Mouse (Mus musculus) liver, embryonic 14 days (tissue): Measurements from ENCODE around the gene Psrc1. TPM values are rescaled to one million over a fixed set of nuclear protein-coding genes. Genes with fewer than 3 reads are reported as not detected.

ENCODE experiments used
- polyA plus RNA-seq: library from polyadenylated mRNA; depleted of rRNA; stranded (reverse); fragments of >200 nt; gene quantifications from 2 replicates; pipeline ENCODE4 v1.2.3, GENCODE M21; 2012; rRNA removed

The Psrc1 gene
- 20.7 and 20.8 TPM in 2 replicates for polyA plus RNA-seq

DNA sequence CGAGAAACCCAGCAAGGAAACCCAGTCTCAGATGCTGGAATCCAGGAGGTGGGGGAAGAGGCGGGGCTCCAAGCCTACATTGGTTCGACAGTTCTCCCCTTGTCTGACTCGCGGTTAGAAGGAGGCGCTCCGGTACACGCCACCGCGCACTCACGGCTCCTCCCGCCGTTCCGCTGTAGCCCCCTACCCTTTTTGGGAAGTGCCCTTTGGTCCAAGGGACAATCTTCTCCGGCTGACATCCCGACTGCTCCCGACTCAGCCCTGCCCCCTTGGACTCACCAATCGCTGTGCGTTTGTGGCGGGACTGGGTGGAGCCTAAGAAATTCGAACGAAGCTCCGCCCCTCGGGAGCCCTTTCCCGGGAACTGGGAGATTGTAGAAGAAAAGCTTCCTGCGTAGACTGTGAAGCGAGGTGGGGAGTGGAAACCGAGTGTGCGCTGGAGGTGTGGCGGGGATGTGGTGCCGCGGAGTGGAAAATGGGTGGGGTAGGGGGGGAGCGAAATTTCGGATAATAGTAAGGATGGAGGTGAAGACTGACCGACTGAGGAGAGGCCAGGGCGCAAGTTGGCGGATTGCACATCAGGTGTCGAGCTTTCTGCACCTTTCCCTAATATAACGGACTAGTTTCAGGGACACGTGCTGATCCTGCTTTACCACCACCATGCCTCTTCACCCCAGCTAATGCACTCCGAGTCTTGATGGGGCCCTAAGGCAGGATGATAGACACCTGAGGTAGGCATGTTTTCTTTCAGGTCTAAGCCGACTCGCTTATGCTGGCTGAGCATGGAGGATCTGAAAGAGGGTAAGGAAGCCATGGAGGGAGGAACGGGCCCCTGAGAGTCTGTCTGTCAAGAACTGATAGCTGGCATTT, at the start of gene Psrc1:
Gene Psrc1, plus strand, starts transcription at position 355 of the 870 bp plus-strand sequence.

DNA sequence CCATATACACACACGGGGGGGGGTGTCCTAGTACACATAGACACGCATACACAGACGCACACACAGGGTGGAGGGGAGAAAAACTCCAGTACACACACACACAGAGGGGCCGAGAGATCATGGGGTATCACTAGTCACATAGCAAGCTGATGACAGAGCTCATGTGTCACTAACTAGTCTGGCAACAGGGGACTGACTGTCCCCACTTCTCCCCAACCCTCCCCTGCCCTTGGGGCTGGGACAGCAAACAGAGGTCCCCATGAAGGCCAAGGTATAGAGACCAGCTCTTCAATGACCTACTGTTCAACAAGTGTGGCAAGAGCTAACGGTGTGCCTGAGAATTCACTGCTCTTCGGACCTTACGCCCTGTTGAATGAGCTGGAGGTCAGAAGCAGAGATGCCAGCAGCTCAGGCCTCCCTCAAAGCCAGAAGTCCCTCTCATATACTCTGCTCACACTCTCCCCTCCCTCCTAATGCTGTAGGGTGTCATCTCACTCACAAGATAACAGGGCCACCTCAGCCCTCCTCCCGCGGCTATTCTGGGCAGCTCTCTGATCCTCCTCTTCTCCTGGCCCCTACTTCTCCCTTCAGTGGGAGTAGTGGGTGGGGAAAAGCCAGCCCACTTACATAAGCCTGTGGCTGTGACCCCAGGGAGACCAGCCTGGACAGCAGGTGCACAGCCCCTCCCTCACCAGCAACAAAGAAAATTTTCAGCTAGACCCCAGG, 19.2 kb upstream of the Psrc1 start, which contains the start of gene Mybphl:
Gene Mybphl, plus strand, starts transcription at position 642 of the 726 bp plus-strand sequence.

DNA sequence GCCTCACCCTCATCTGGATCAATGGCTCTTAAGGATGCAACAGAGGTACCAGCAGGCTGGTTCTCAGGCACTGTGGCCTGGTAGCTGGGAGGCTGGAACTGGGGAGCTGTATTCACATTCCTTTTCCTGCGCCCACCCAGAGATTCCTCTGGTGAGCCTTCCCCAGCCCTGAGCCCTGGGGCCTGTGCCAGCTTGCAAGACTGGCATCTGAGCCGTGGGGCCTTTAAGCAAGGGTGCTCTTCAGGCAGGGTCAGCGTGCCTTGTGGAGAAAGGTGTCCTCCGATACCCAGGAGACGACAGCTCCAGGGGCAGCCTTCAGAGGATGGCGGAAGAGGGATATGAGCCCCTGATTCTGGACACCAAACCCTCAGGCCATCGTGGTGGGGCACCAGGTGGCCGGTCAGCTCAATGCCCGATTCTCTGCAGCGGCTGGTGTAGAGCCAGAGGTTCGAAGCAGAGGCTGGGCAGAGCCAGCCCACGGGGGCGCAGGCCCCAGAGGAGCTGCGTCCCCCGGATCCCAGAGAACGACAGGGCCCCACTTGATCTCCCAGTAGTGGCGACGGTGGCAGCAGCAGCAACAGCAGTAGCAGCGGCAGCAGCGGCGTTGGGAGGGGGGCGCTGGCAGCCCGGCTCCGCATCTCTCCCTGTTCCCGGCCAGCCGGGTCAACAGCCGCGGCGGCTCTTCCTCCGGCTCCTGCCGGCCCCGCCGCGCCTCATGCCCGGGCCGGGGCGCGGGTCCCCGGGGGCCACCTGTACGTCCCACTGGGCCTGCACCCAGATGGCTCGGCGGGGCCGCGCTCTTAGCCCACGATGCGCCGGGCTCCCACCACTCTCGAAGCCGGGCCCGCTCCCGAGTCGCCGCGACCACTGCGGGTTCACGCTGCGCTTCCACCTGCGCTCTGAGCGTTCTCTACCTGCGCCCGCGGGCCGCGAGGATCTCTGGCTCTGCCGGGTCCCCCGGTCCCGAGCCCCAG, 31.5 kb downstream of the Psrc1 start, which contains the start of gene Celsr2:
Gene Celsr2, minus strand, starts transcription at position 696 of the 974 bp plus-strand sequence.

Other genes with a start within 250 kb of the Psrc1 start
- 30.2 and 35.7 TPM in 2 replicates for gene Gnai3, start 237.7 kb upstream of the Psrc1 start, polyA plus RNA-seq
- gene Gpr61, start 229.0 kb upstream of the Psrc1 start, polyA plus RNA-seq = not detected in 2 replicates
- 0.35 and 0.41 TPM in 2 replicates for gene Amigo1, start 197.5 kb upstream of the Psrc1 start, polyA plus RNA-seq
- 1.5 and 1.9 TPM in 2 replicates for gene Cyb561d1, start 182.6 kb upstream of the Psrc1 start, polyA plus RNA-seq
- gene Atxn7l2, start 172.9 kb upstream of the Psrc1 start, polyA plus RNA-seq = 1.9 and 2.1 TPM in 2 replicates
- gene Sypl2, start 157.2 kb upstream of the Psrc1 start, polyA plus RNA-seq = 0.03 and 0.07 TPM in 2 replicates
- 97.2 and 113 TPM in 2 replicates for gene Psma5, start 126.9 kb upstream of the Psrc1 start, polyA plus RNA-seq
- 3.5 and 4.0 TPM in 2 replicates for gene Sort1, start 99.8 kb upstream of the Psrc1 start, polyA plus RNA-seq
- gene Mybphl, start 18.9 kb upstream of the Psrc1 start, polyA plus RNA-seq = 0.16 and 0.25 TPM in 2 replicates
- gene Celsr2, start 31.7 kb downstream of the Psrc1 start, polyA plus RNA-seq = 0.23 and 0.29 TPM in 2 replicates
- 46.8 and 52.8 TPM in 2 replicates for gene Sars, start 61.4 kb downstream of the Psrc1 start, polyA plus RNA-seq
- gene 1700013F07Rik, start 150.3 kb downstream of the Psrc1 start, polyA plus RNA-seq = not detected in 2 replicates
- 0.05 and 0.11 TPM in 2 replicates for gene 5330417C22Rik, start 152.7 kb downstream of the Psrc1 start, polyA plus RNA-seq
- gene Tmem167b, start 178.6 kb downstream of the Psrc1 start, polyA plus RNA-seq = 3.4 and 4.7 TPM in 2 replicates
- 6.1 and 6.8 TPM in 2 replicates for gene Taf13, start 187.9 kb downstream of the Psrc1 start, polyA plus RNA-seq
- 1.5 TPM in 2 replicates for gene Wdr47, start 207.4 kb downstream of the Psrc1 start, polyA plus RNA-seq